Mouse (Mus musculus): ENCODE data around the gene Nr1d1.

Nr1d1 gene

DNA sequence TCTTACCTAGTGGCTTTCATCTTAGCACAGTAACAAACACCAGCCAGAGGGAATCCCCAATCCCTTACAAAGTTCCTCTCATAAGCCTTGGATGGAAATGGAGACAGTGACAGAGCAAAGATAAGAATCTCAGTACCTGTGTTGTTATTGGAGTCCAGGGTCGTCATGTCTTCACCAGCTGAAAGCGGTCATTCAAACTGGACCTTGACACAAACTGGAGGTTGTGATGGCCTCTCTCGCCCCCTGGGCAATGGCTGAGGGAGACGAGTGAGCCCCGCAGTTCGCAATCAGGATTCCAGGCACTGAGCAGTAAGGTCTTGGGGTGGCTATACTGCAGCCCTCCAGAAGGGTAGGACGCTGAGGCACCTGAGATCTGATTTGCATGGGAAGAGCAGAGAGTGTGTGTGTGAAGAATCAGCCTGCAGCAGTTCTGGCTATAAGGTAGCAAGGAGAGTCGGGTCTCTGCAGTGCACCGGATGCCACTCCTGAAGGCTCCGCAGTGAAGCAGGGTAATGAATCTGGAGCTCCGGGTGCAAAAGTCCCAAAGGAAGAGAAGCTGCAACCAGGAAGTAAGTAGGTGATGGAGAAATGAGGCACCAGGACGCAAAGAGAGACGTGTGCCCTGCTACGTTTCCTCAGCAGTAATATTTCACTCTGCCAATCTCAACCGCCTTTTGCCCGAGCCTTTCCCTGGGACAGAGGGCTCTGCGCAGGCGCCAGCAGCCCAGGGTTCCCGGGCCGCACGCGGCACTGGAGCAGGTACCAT is at the start of gene Nr1d1:
Nr1d1 (minus strand) TSS at position 752 of the 766 bp plus-strand sequence.
- in situ Hi-C loops (cut with MboI, MseI) = no loop called here

DNA sequence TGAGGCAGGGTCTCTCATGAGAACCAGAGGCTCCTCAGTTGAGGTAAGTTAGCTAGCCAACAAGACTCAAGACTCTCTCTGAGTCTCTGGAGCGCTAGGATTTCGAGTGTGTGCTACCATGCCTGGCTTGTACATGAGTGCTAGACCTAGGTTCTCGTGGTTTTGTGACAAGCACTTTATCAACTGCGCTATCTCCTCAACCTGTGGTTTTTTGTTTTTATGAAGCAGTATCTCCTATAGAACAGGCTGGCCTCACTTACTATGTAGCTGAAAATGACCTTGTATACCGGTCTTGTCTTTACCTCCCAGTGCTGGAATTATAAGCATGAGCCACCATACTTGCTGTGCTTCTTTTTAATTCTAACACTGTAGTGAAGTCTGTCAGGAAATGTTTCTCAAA is 45.8 kb upstream of the Nr1d1 start:
- in situ Hi-C loops (cut with MboI, MseI) = loop anchor here (10.0 kb wide), 1 partner anchor 184 kb away; no protein-coding TSS in a partner anchor

DNA sequence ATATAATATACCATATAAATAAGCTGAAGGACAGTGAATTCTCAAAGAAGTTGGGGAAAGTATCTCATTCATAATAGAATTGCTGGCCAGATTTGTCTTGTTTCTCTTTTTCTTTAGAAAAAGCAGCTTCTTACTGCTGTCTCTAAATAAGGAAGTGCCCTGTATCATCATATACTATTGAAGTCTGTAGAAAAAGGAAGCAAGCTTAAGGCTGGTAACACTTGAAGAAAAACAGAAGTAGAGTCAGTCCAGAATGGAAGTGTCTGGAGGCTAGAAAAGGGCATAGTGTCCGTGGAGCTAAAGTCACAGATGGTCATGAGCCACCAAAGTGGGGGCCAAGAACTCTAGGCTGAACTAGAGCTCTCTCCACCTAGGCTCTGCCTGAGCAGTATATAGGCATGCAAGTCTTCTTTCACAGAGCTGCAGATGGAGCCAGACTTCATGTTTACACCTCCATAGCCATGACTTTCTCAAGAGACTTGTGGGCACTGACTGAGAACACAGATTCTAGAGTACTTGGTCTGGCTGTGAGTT is 41.6 kb upstream of the Nr1d1 start:
- in situ Hi-C loops (cut with MboI, MseI) = no loop called here

DNA sequence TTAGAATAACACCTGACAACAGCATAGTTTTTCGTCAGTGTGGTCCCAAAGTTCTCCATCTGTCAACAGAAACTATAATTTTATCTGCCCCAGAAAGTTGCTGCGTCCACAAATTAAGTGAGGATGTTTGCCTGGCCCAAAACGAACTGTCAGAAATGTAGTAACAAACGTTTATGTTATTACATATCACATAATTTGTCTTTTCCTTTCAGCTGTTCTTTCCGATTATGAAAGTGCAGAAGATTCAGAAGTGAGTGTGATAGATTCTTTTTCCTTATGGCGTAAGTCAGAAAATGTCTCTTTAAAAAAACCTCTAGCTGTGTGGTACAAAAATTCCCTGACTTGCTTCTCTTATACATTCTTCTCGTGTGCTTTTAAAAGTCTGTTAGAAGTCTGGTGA is 35.6 kb upstream of the Nr1d1 start:
- in situ Hi-C loops (cut with MboI, MseI) = no loop called here

DNA sequence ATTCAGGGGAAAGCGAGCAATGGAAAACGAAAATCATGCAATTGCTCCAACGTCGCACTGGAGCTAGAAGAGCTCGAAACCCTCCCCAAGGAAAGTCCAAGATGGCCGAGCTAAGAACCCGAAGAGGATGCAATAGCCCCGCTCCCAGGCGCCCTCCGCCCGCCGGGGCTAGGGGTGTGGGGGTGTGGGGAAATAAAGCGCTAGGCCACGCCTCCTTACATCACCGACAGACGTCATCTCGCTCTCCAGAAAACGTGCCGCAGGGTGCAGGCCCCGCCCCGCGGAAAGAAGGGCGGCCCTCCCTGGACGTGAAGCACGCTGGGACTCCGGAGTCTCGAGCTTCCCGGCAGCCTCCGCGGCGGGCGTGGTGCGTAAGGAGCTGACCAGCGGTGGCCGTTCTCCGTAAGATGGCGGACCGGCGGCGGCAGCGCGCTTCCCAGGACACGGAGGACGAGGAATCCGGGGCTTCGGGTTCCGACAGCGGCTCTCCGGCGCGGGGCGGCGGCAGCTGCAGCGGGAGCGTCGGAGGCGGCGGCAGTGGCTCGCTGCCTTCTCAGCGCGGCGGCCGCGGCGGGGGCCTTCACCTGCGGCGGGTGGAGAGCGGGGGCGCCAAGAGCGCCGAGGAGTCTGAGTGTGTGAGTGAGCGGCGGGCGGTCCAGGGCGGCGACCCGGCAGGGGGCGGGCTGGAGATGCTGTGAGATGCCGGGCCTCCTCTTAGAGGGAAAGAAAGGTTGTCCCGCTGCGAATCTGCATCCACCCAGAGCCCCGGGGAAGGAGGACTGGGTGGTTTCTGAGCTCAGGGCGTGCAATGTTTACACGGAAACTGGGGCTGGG is 34.5 kb upstream of the Nr1d1 start:
- in situ Hi-C loops (cut with MboI, MseI) = no loop called here

DNA sequence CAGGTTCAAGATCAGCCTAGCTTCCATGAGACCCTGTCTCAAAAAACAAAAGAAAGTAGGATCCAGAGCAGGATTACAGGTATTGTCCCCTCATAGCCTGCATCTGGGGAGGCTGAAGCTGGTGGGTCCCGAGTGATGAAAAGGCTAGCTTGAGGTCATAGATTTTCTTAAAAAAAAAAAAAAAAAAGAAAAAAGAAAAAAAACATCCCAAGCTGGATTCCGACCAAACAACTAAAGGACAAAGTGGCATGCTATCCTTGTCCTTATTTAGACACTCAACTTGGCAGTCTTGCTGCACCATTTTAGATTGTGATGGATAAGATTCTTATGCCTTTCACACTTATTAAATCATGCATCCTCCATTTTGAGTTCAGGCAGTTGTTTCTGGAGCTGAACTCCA is 33.3 kb upstream of the Nr1d1 start:
- in situ Hi-C loops (cut with MboI, MseI) = no loop called here

DNA sequence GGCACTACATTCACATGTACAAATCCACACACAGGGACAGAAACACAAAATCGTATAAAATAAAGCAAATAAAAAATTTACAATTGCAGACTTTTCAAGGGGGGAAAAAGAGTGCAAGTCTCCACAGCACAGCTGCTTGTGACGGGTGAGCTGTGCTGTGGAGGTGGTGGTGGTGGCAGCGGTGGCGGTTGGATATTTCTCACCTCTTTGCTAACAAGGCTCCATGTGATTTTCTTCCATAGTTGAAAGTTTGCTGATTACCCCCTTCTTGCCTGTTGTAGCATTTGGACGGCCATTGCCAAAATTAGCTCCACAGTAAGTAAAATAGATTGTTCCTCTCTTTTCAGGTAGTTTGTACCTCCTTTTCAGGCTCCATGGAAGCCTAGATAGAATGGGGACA is 29.5 kb upstream of the Nr1d1 start, which contains the start of gene Casc3:
Casc3 (plus strand) TSS at position 301 of the 400 bp plus-strand sequence.
- in situ Hi-C loops (cut with MboI, MseI) = no loop called here

DNA sequence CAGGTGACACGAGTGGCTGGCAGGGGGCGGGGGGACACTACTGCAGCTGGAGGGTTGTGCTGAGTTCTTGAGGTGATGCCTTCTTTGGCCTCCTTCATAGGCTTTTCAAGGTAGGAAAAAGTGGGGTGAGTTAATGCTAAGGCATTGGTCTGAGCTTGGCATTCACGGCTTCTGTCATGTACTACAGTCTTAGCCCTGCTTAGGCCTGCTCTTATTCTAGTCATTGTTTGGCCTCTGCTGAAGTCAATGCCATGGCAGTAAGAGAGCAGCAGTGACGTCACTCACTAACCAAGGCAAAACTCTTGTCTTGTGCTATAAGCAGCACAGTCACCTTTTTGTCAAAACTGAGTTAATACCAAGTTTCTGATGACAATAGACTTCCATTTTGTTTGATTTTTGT is 22.8 kb upstream of the Nr1d1 start:
- in situ Hi-C loops (cut with MboI, MseI) = no loop called here

DNA sequence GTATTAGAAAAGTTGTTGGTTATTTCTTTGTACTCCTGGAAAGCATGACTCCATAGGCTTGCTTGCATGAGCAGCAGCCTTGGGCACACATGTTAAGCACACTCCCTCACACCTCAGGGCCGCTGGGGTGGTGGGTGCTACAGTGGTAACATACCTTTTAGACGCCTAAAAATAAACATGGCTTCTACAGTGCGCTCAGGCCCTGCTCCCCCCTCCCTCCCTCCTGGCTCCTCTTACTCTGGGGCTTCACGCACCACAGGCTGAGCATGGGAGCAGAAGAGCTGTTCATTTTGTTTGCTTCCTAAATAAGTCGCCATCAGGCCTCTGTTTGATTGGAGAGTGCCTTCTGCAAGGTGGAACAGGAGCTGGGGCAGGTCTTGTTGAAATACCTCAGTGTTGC is 22.2 kb upstream of the Nr1d1 start:
- in situ Hi-C loops (cut with MboI, MseI) = no loop called here

DNA sequence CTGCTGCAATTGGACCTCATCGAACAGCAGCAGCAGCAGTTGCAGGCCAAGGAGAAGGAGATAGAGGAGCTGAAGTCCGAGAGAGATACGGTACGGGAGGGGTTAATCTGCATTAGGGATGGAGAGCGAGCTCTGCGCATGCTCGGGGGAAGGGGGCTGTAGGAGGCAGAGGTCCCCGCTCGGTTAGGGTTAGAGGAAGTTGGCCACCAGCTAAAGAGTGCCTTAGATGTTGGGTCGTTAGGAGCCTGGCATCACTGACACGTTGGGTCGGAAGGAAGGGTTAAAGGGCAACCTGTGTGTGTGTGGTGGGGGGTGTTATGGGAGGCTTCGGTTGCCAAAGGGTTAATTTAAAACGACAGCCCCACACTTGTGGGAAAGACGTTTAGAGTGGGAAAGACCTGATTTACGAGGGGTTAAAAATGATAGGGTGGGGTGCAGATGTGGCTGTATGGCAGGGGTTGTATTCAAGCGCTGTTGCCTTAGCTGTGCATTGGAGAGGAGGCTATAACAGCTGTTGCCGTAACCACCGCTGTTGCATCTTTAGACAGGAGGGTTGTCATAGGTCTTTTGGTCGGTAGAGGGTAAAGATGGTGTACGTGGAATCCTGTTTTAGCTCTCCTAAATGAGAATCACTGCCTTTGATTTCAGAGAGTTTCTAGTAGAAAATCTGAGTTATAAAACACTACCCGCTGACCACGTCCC is 21.5 kb upstream of the Nr1d1 start:
- in situ Hi-C loops (cut with MboI, MseI) = no loop called here

DNA sequence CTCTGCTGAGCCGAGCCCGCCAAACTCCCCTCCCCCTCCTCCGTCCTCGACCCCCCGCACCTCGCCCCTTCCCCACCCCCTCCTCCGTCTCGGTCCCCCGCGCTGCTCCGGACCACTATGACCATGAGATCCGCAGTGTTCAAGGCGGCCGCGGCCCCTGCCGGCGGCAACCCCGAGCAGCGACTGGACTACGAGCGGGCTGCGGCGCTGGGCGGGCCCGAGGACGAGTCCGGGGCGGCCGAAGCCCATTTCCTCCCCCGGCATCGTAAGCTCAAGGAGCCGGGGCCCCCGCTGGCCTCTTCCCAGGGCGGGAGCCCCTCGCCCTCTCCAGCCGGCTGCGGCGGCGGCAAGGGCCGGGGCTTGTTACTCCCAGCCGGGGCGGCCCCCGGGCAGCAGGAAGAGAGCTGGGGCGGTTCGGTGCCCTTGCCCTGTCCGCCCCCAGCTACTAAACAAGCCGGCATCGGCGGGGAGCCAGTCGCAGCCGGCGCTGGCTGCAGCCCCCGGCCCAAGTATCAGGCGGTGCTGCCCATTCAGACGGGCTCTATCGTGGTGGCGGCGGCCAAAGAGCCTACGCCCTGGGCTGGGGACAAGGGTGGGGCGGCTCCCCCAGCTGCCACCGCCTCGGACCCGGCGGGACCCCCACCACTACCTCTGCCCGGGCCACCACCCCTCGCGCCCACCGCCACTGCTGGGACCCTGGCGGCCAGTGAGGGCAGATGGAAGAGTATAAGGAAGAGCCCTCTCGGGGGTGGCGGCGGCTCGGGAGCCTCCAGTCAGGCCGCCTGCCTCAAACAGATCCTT is 20.8 kb upstream of the Nr1d1 start:
- in situ Hi-C loops (cut with MboI, MseI) = no loop called here

DNA sequence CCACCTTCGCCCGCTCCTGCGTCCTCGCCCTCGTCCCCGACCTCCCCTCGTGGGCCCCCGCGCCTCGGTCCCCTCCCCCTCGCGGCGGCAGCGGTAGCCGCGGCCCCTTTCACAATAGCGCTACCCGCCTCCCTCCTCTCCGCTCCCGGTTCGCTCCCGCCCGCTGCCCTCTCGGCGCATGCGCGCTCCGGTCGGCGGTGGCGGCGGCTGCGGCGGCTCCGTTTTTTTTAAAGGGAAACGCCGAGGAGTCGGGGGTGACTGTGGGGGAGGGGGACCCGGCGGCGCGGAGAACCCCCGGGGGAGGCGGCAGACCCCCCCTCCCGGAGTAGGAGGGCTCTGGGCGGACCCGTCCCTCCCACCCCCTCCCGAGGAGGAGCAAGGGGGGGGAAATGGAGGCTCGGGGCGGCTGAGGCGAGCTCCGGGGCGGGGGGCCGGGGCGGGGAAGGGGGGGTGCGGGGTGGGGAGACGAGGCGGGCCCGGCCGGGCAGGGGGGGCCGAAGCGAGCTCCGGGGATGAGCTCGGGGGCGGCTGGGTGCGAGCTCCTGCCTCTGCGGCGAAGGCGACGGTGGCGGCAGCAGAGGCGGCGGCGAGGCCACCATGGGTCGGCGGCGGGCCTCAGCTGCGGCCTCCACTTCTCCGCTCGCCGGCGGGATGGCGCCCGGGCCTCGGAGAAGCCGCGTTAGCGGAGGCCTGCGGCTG is 20.0 kb upstream of the Nr1d1 start, which contains the start of gene Msl1:
Msl1 (plus strand) TSS at position 502 of the 699 bp plus-strand sequence.
- in situ Hi-C loops (cut with MboI, MseI) = no loop called here

DNA sequence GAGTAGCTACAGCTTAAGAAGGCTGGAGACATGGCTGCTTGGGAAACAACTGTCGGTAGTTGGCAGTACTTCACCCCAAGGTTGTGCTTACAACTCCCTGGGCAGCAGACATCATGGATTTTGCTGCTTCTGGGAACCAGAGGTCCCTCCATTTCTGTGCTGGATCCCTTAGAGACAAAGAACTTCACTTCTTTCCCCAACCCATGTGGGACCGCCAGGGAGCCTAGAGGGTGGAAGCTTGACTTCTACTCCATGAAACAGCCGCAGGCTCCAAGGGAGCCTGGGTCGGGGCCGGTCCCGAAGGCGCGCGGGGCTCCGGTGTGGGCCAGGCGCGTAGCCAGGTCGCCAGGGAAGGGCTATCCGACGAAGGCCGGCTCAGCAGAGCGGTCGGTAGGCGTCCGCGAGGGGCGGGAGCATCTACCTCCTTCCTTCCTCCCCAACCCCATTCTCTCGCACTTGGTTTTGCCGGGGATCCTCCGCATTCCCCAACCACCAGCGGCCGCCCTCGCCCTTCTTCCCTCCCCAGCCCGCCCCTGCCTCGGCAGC is 19.4 kb upstream of the Nr1d1 start:
- in situ Hi-C loops (cut with MboI, MseI) = no loop called here

DNA sequence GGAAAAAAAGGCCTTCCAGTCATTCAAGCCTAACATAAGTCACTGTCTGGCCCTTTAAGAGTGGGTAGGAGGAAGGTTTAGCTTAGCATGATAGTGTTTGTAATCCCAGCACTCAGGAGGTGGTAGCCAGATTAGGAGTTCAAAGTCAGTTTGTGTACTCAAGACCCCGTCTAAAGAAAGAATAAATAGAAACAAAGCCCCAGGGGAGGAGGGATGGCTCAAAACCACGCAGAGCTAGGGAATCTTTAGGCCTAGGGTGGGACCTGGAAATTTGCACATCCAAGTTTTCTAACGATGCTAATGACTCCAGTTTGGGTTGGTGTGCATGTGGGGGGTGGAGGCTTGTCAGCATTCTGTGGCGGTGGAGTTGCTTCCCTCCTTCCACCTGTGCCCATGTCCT is 16.9 kb upstream of the Nr1d1 start:
- in situ Hi-C loops (cut with MboI, MseI) = no loop called here

DNA sequence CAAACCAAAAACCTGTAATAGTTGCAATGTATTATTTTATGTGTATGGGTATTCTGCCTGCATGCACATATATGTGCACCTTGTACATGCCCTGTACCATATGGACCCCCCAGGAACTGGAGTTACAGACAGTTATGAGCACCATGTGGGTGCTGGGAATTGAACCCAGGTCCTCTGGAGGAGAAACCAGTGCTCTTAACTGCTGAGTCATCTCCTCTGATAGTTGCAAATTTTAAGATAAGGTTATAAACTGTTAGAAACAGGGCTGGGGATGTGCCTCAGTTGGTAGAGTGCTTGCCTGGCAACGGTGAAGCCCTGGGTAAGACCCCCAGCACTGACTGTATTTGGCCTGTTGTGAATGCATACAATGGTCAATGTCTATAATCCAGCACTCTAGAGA is 16.3 kb upstream of the Nr1d1 start:
- in situ Hi-C loops (cut with MboI, MseI) = no loop called here

DNA sequence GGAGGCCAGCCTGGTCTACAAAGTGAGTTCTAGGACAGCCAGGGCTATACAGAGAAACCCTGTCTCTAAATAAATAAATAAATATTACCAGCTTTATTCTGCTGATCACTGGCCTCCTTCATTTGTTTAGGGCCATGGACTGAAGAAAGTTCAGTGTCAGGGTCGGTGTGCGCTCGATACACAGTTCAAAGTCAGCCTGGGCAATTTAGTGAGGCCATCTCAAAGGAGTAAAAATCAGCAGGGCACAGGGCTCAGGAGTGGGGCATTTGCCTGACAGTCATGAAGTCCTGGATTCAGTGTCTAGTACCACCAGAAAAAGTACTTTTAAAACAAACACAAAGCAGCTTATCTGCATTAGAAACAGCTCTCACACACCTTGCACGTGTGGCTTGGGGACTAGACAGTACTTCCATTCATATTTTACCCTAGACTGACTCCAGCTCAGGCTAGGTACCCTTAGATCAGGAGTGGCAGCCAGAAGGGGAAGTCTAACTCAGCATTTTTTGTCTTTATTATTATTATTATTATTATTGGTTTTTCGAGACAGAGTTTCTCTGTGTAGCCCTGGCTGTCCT is 15.6 kb upstream of the Nr1d1 start:
- in situ Hi-C loops (cut with MboI, MseI) = no loop called here

DNA sequence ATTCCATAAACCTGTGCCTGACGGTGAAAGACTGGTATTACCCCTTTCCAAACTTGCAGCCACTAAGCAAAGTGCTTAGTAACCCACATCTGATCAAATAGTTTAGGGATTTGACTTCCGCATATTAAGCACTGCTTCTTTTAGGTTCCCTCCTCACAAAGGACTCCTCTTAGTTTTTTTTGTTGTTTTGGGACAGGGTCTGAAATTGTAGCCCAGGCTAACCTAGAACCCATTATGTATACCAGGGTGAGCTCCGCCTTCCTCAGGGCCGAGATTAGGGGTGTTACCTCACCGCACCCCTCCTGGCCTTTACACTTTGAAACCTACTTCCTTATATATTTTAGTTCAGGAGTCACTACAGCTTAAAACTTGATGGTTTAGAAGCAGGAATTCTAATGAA is 14.7 kb upstream of the Nr1d1 start:
- in situ Hi-C loops (cut with MboI, MseI) = no loop called here

DNA sequence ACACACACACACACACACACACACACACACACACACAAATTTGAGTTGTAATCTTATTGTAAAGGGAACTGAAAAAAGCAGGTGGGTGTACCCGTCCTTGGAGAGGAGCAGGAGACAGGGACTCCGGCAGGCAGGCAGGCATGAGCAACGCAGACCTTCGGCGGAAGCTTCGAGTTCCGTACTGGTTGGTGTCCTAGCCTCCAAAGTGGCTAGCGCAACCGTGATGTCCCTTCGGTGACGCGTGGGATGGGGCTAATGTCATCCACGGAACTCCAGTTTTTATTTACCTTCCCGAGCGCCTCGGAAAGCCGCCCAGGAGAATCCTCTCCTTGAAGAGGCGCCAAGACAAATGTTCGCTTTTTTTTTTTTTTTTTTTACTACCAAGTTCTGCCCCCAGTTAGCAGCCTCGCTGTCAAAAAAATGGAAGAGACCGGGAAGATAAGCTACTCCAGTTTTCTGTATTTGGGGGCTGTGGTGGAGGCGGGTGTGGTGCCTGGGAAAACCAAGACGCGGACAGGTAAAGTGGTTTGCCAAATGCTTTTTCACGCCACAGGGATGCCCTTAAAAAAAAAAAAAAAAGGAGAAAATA is 14.2 kb upstream of the Nr1d1 start:
- in situ Hi-C loops (cut with MboI, MseI) = no loop called here

DNA sequence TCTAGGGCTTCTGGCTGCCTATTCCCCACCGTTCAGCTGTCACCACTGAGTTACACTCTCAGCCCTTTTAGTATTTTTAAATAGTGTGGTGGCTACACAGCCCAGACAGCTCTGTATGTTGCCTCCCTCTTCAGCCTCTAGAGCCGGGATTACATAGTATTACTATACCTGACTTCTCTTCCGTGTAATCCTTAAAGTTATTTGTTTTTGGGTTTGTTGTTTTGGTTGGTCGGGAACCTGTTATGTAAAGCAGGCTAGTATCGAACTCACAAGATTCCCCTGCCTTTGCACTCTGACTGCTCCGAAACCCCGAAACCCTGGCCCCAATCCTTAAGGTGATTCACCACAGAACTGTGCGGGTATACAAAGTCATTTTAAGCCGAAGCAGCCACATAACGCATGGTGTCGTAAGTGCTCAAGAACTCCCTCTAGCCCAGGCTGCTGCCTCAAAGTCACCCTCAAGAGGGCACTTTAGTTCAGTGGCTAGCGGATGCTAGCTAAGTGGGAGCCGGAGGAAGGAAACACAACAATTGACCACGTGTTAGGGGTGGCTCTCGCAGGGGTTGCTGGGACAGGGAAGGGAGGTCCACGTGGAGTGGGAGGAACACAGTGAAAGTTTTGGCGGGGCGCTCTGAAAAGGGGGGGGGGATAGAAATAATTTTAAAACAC is 13.6 kb upstream of the Nr1d1 start:
- in situ Hi-C loops (cut with MboI, MseI) = no loop called here
